ENCODE assay signal across 27 mouse cellular contexts in the genomic region with DNA sequence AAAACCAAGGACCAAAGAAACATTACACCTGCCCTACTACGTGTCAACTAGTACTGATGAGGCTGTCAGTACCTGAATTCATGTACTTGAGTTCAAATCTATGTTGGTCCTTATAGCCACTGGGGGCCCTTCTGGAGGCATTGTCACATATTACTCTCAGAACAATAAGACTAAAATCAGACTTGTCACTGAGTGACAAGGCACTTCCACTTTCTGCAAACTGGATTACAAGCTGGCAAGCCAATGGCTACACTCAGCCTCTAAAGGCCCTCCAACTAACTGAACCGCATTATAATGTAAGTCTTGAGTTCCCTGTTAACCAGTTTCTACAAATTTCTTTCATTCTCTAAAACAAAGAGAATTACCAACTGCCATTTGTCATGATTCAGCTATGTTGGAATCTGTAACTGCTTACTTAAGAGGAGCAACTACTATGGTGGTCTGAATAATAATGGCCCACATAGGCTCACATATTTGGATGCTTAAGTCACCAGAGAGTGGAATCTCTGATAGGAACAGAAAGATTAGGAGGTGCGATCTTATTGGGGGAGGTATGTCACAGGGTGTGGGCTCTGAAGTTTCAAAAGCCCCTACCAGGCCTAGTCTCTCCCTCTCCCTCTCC.
DNase-seq lines count a peak whose midpoint lies in the region; ATAC-seq lines count a peak whose summit lies in the region.
"Had no signal": no experiment of that assay in that cellular context is flagged by ENCODE, and none has a peak within 500 bp of the region (broad histone marks: within the 10 kb centered on the region; RNA-seq: fewer than 3 reads in every experiment).

No protein-coding gene starts in this region.

- peak; percentile 67 for ATAC-seq in megakaryocyte, adult 5-6 weeks (ENCODE audit: poor library complexity, severe bottlenecking)
- ATAC-seq: forebrain, embryonic 15.5 days; hindbrain, embryonic 16.5 days; midbrain, embryonic 13.5 days had no signal

- no peaks in the 10 kb centered on the region for H3K27me3 ChIP-seq in heart, embryonic 10.5 days (ENCODE audit: insufficient read depth, poor library complexity, severe bottlenecking)
- H3K27me3 ChIP-seq: embryonic facial prominence, embryonic 12.5 days; forebrain, embryonic 15.5 days; kidney, embryonic 15.5 days; limb, embryonic 13.5 days; lung, embryonic 15.5 days; midbrain, embryonic 13.5 days; neural tube, embryonic 15.5 days had no signal

- WGBS in heart, embryonic 10.5 days: 90% methylated on average over 3 of the region's 3 CpGs

- no peak overlapping the region for H3K27ac ChIP-seq in heart, embryonic 10.5 days
- H3K27ac ChIP-seq: embryonic facial prominence, embryonic 12.5 days; forebrain, embryonic 10.5 days; forebrain, embryonic 15.5 days; hindbrain, embryonic 10.5 days; kidney, embryonic 15.5 days; limb, embryonic 13.5 days; lung, embryonic 15.5 days; midbrain, embryonic 13.5 days; neural tube, embryonic 15.5 days had no signal

- H3K9me3 ChIP-seq in heart, embryonic 10.5 days: no peaks in the 10 kb centered on the region
- H3K9me3 ChIP-seq: embryonic facial prominence, embryonic 12.5 days; forebrain, embryonic 10.5 days; forebrain, embryonic 15.5 days; hindbrain, embryonic 10.5 days; kidney, embryonic 15.5 days; limb, embryonic 13.5 days; lung, embryonic 15.5 days; midbrain, embryonic 13.5 days; neural tube, embryonic 15.5 days had no signal

- H3K4me3 ChIP-seq in heart, embryonic 10.5 days: no peak overlapping the region
- H3K4me3 ChIP-seq: embryonic facial prominence, embryonic 12.5 days; forebrain, embryonic 10.5 days; forebrain, embryonic 15.5 days; hindbrain, embryonic 10.5 days; kidney, embryonic 15.5 days; limb, embryonic 13.5 days; lung, embryonic 15.5 days; midbrain, embryonic 13.5 days; neural tube, embryonic 15.5 days had no signal

- intact Hi-C loops in heart, postnatal 25 days (cut with DNase I): no loop called here

- H3K36me3 ChIP-seq in heart, embryonic 10.5 days: peaks cover 100% of the 10 kb centered on the region

- DNase-seq in heart, embryonic 10.5 days (ENCODE audit: low spot score): peak; percentile 3
- no peak for DNase-seq in heart, postnatal 25 days (ENCODE audit: low spot score)
- DNase-seq in 3T3-L1 (ENCODE audit: low read depth, low spot score) (peak; percentile 17), R1 (ENCODE audit: low read depth, low spot score) (peak; percentile 45)
- no peak for DNase-seq in urinary bladder, postnatal 25 days (ENCODE audit: low spot score)
- DNase-seq in adrenal gland, postnatal 10 days: no peak
- DNase-seq: adrenal gland, postnatal 14 days; cerebellum, adult 11-12 months; cerebellum, adult 9-11 months; embryo, embryonic 11 days; gastrocnemius, postnatal 25 days; kidney, adult 18-20 months; kidney, postnatal 4 days; retina, postnatal 1 day; right cerebral cortex, postnatal 25 days; thymus, postnatal 14 days had no signal

- H3K4me1 ChIP-seq in heart, embryonic 10.5 days: no peaks in the 10 kb centered on the region
- H3K4me1 ChIP-seq: embryonic facial prominence, embryonic 12.5 days; forebrain, embryonic 10.5 days; forebrain, embryonic 15.5 days; hindbrain, embryonic 10.5 days; kidney, embryonic 15.5 days; limb, embryonic 13.5 days; lung, embryonic 15.5 days; midbrain, embryonic 13.5 days; neural tube, embryonic 15.5 days had no signal

Comparison
In these comparisons a context has a peak if more than half of its experiments do, and no peak if none do; other contexts are left out.
1. DNase-seq: peak in heart, embryonic 10.5 days (single experiment), 3T3-L1 (single experiment) and R1 (single experiment); none in heart, postnatal 25 days (single experiment), urinary bladder, postnatal 25 days (single experiment) and adrenal gland, postnatal 10 days (single experiment).